In the genomic region with DNA sequence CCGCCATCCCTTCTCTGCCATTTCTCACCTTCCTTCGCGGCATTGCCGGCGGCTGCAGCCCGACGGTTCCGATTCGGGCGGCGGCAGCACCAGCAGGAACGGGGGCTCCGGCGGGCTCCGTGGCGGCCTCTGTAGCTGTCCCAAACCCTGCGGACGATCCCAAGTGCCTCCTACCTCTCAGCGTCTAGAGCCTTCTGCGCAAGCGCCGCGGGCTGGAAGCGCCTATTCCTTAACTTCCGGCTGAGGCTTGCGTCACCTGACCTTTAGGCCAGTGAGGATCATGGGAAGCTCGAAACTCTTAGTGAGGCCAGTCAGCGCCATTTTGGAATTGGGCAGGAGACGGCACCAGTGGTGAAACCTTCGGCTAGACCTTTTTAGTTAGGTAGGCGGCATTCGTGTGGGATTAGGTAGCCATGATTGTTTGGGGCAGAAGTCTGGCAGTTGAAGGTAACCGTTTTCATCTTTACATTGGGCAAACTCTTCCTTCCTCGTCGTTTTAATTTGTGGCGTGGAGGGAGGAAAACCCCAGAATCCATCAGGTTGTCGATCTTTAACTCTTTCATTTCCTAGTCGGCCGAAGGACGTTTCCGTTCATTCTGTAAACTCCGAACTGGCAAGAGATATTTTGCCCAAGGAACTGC, we compare ENCODE assay signal across 8 mouse cellular contexts. TPM values are rescaled to one million over a fixed set of nuclear protein-coding genes. Genes with fewer than 3 reads are reported as not detected.
A peak's percentile ranks its signal among the peaks of the same experiment; 100 is the strongest.
DNase-seq lines count a peak whose midpoint lies in the region; ATAC-seq lines count a peak whose summit lies in the region.

TSS of gene Kat7 (minus strand) at position 240 of the 641 bp plus-strand sequence.

- under 1% methylated on average over 42 of the region's 42 CpGs for WGBS in hindbrain, embryonic 16.5 days
- WGBS in macrophage (ENCODE audit: missing documents): under 1% methylated on average over 42 of the region's 42 CpGs

- peak within 1 kb of the TSS; percentile 90 for H3K4me2 ChIP-seq in hindbrain, embryonic 16.5 days (ENCODE audit: low read length)

- H3K4me3 ChIP-seq in hindbrain, embryonic 16.5 days (ENCODE audit: low read length): peak within 1 kb of the TSS; percentile 98
- peak within 1 kb of the TSS; percentile 92 for H3K4me3 ChIP-seq in macrophage (ENCODE audit: inconsistent target)

- H3K9me3 ChIP-seq in hindbrain, embryonic 16.5 days (ENCODE audit: control insufficient read depth, low read length): no peaks in the 10 kb centered on the region

- peak; percentile 99 for DNase-seq in WW6 (ENCODE audit: low read depth, low spot score)
- peak; percentile 72 to 93 for DNase-seq in cerebellum, postnatal 4 days (ENCODE audit: low spot score in 2 of 2)
- peak; percentile 99 for DNase-seq in gastrocnemius, adult 18-20 months (ENCODE audit: low spot score)
- DNase-seq in left cerebral cortex, adult 18-20 months (ENCODE audit: low spot score in 2 of 2): peak; percentile 97 to 98
- DNase-seq in right cerebral cortex, adult 18-20 months: peak; percentile 99
- DNase-seq in urinary bladder, postnatal 14 days (ENCODE audit: low spot score): peak; percentile 98

- peaks cover 48% of the 10 kb centered on the region for H3K79me2 ChIP-seq in macrophage (ENCODE audit: inconsistent target)

- peak; percentile 95 for ATAC-seq in hindbrain, embryonic 16.5 days

- no peaks in the 10 kb centered on the region for H3K36me3 ChIP-seq in hindbrain, embryonic 16.5 days (ENCODE audit: control insufficient read depth, insufficient read depth, low read length)
- H3K36me3 ChIP-seq in macrophage (ENCODE audit: inconsistent target): peaks cover 13% of the 10 kb centered on the region

- H3K9ac ChIP-seq in hindbrain, embryonic 16.5 days (ENCODE audit: low read depth, low read length): peak within 1 kb of the TSS; percentile 94

- peaks cover 22% of the 10 kb centered on the region for H3K4me1 ChIP-seq in hindbrain, embryonic 16.5 days (ENCODE audit: control insufficient read depth, insufficient read depth, low read depth, low read length)

- H3K27me3 ChIP-seq in hindbrain, embryonic 16.5 days (replicated peaks; ENCODE audit: control insufficient read depth, insufficient read depth, low read length): no peaks in the 10 kb centered on the region

- H3K27ac ChIP-seq in hindbrain, embryonic 16.5 days (ENCODE audit: low read depth, low read length): peak within 1 kb of the TSS; percentile 97
- peak within 1 kb of the TSS; percentile 86 for H3K27ac ChIP-seq in macrophage

RNA-seq across cellular contexts. Expression of gene Kat7, which starts in this region (rescaled TPM):
- total RNA-seq in gastrocnemius, adult 18-20 months (2021): 10 to 100 TPM; 19.7 to 23.9 TPM
- 61.5 and 67.2 TPM in 2 replicates for polyA plus RNA-seq in hindbrain, embryonic 16.5 days (2015; fragmentation: Nextera tagmentation; extraction: Ambion mirVana)
- 10 to 100 TPM; 75.7 to 81.8 TPM for total RNA-seq in left cerebral cortex, adult 18-20 months (2021)
- 10 to 100 TPM; 38.4 to 79.8 (median 62.3) TPM for total RNA-seq in macrophage (2018; cell fraction: chromatin; rRNA removed)
- total RNA-seq in macrophage (2018; cell fraction: cytosol; rRNA removed): 10 to 100 TPM; 28.5 to 54.9 (median 46.4) TPM
- 10 to 100 TPM; 33.3 to 79.8 (median 49.9) TPM for total RNA-seq in macrophage (2018; cell fraction: nucleus; rRNA removed)
- 36.7 to 45.2 TPM (median 38.3 TPM) in 3 replicates for polyA plus RNA-seq in macrophage (2018)

Comparison
In these comparisons a context has a peak if more than half of its experiments do, and no peak if none do; other contexts are left out.
1. Peak in every context shown above with its lines: DNase-seq, ATAC-seq, H3K4me3 ChIP-seq and H3K27ac ChIP-seq.